Mouse (Mus musculus) c-Kit-positive CD71-positive TER-119-positive erythroid progenitor cells, embryonic 14.5 days (primary cell): ENCODE measurements around the gene Cldn34b1.
"Not testable (repeated sequence)": the region's sequence is repeated elsewhere in the genome, so short reads cannot be mapped to it uniquely, and the experiment has no call there.

Experiments
- DNase-seq: peaks from one replicate; pipeline ENCODE4 v3.0.0-alpha.2; 2013; ENCODE audit warnings: low spot score

Cldn34b1 gene

GRCm38 (mm10) chrX:154890167-154890566 is at the start of gene Cldn34b1:
Cldn34b1 (minus strand) TSS chrX:154890267.
- not testable (repeated sequence) for DNase-seq

GRCm38 (mm10) chrX:154935887-154936286 is 45.8 kb upstream of the Cldn34b1 start, which contains the start of gene Magea6:
Magea6 (minus strand) TSS chrX:154935987.
- not testable (repeated sequence) for DNase-seq
